Mouse (Mus musculus): ENCODE measurements around the gene Pard3b. TPM values are rescaled to one million over a fixed set of nuclear protein-coding genes. Genes with fewer than 3 reads are reported as not detected.

Gene Pard3b
- polyA plus RNA-seq, 1 experiment = 3.0 TPM

DNA sequence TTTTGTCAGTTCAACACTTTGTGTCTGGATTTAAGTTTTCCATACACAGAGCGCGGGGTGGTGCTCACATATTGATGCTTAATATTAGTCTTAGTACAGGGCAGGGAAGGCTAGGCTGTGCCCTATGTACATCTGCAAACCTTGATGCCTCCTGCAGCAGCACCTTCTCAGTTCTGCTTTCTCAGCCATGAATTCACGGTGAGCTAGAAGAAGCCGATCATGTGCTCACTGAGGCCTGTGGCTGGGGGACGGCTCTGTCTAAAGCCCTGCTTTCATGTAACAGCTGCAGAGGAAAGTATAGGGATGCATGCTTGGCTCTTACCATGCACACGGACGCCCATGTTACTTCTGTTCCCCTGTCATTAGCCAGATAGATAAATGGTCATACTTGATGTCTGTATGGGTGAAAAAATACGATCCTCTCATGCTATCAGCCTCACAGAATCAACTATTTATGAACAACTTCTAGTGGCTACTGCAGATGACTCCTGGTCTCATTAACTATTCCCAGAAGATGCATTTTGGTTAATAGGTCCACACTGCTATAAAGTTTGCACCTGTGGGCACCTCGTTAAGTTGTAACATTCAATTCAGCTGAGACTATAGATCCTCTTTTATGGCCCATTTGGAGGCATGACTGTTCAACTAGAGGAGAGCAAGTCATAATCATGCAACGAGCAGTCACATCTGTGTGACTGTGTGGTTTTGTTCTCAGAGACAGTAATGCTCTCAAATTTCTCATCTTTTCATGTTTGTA, 60.0 kb downstream of the Pard3b start:
- Histone ChIP-seq H3K4me1 (ENCODE audit: control insufficient read depth, insufficient read depth, insufficient read length, low read length) (no peaks in the 10 kb centered on the region), H3K27ac (replicated peaks; ENCODE audit: low read depth, low read length) (no peak overlapping the region), H3K4me3 (ENCODE audit: insufficient read depth, low read depth, low read length) (no peak overlapping the region)

DNA sequence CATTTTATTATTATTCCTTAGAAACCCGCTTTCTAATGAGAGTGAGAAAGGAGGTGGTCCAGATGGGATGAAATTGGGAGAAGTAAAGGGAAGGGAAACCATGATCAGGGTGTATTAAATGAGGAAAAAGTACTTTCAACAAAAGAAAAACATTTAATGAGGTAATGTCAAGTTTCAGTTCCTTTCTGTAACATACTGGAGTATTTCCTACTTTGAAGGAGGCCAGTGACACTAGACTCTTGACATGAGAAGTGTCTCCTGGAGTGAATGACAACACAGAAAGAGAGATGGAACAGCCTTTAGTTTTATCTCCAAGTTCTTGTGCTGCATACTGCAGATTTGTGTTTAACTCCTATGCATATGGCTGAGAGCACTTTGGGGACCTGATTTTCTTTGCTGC, 71.2 kb downstream of the Pard3b start:
- no peaks in the 10 kb centered on the region for H3K4me1 ChIP-seq (ENCODE audit: control insufficient read depth, insufficient read depth, insufficient read length, low read length)
- H3K27ac ChIP-seq (replicated peaks; ENCODE audit: low read depth, low read length) = no peak overlapping the region
- no peak overlapping the region for H3K4me3 ChIP-seq (ENCODE audit: insufficient read depth, low read depth, low read length)

DNA sequence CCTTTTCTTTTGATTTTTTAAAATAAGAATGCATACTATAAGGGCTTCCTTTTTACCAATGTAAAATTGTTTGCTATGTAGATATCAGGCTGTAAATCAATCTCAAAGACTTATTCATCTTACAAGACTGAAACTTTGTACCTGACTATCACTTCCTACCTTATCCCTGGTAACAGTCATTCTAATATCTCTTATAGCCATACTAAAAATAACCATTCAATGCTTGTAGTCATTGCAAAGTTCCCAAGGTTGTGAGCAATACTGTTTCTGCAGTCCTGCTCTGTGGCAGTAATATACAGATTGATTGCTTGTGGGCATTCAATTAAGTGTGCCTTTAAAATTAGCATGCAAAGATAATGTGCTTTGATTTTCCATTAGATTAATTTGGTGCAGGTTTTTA, 72.9 kb downstream of the Pard3b start:
- Histone ChIP-seq H3K4me1 (ENCODE audit: control insufficient read depth, insufficient read depth, insufficient read length, low read length) (no peaks in the 10 kb centered on the region), H3K27ac (replicated peaks; ENCODE audit: low read depth, low read length) (no peak overlapping the region), H3K4me3 (ENCODE audit: insufficient read depth, low read depth, low read length) (no peak overlapping the region)

DNA sequence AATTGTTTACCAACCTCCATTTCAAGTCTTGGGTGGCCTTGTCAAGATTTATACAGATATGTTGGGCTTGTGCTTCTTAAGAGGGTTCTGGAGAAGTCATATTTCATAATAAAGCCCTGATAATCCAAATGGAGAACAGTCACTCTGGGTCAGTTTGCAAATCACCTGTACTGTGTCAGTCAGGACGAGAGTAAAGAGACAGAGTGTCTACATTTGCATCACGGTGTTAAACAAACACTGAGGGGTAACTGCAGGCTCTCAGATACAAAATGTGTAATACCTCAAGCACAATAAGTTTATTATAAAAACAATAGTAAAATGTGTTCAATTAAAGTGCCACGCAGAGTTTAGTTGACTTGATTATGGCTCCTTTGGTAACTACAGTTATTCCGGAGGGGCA, 91.0 kb downstream of the Pard3b start:
- Histone ChIP-seq H3K4me3 (ENCODE audit: insufficient read depth, low read depth, low read length) (no peak overlapping the region), H3K27ac (replicated peaks; ENCODE audit: low read depth, low read length) (no peak overlapping the region), H3K4me1 (ENCODE audit: control insufficient read depth, insufficient read depth, insufficient read length, low read length) (no peaks in the 10 kb centered on the region)

DNA sequence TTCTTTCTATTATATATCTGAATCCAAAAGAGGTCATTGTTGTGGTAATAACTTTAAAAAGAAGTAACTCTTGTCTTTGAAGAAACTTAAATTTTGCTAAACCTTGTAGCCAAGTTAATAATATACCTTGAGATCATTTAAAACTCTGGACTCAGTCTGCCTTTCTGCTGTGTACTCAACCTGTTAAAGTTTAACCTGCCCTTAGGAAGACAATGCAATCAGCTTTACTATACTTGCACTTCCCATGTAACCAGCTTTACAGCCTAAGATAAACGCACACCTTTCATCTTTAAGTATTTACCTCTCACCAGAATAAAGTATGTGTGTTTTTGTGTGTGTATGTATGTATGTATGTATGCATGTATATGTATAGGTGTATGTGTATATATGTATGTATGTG, 97.9 kb downstream of the Pard3b start:
- Histone ChIP-seq H3K4me1 (ENCODE audit: control insufficient read depth, insufficient read depth, insufficient read length, low read length) (no peaks in the 10 kb centered on the region), H3K27ac (replicated peaks; ENCODE audit: low read depth, low read length) (no peak overlapping the region), H3K4me3 (ENCODE audit: insufficient read depth, low read depth, low read length) (no peak overlapping the region)

DNA sequence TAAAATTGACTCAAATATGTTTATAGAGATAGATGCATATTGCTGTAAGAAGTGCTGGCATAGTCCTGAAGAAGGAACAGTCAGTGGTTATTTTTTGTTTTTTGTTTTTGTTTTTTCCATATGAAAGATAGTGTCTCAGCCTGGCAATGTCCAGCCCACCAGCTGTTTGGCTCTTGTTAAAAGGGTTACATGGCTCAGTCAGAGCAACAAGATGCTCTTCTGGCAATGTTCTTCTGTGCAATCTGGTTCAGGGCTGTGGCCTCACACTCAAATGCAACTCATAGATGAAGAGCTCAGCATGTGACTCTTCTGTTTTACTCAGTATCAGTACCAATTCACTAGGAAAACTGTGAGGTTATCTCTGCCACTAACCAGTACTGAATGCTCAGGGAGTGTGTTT, 104.2 kb downstream of the Pard3b start:
- Histone ChIP-seq H3K4me1 (ENCODE audit: control insufficient read depth, insufficient read depth, insufficient read length, low read length) (no peaks in the 10 kb centered on the region), H3K4me3 (ENCODE audit: insufficient read depth, low read depth, low read length) (no peak overlapping the region), H3K27ac (replicated peaks; ENCODE audit: low read depth, low read length) (no peak overlapping the region)

DNA sequence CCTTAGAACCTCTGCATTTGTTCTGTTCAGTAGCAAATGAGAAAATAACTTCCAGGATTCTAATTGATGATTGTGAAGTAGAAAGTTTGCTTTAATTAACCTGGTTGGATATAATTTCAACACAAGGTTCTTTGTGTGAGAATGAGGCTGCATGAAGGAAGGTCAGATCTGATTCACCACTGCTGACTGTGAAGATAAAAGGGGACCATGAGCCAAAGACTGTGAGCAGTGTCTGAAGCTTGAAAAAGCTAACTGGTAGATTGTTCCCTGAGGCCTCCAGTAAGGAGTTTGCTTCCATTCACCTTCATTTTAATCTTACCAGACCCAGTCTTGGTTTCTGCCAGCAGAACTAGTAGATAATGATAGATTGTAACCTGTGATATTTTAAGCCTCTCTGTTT, 108.9 kb downstream of the Pard3b start:
- Histone ChIP-seq H3K27ac (replicated peaks; ENCODE audit: low read depth, low read length) (no peak overlapping the region), H3K4me1 (ENCODE audit: control insufficient read depth, insufficient read depth, insufficient read length, low read length) (no peaks in the 10 kb centered on the region), H3K4me3 (ENCODE audit: insufficient read depth, low read depth, low read length) (no peak overlapping the region)

DNA sequence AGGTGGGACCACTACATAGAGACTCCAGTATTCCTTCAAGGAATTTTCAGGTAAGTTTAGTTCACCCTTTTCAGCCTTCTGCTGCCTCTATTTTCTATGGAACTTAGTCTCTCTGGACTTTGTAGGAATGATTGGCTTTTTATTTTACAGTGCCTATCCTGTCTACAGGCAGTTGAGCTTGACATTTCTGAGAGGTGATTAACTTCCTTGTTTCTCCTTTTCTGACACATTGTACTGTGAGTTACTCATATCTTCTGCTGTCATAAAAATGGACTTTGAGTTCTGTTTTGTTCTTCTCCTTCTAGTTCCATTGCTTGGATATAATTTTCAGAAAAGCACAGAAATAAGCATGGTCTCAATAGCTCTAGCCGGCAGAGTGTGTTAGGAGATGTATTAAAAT, 112.4 kb downstream of the Pard3b start:
- Histone ChIP-seq H3K27ac (replicated peaks; ENCODE audit: low read depth, low read length) (no peak overlapping the region), H3K4me1 (ENCODE audit: control insufficient read depth, insufficient read depth, insufficient read length, low read length) (no peaks in the 10 kb centered on the region), H3K4me3 (ENCODE audit: insufficient read depth, low read depth, low read length) (no peak overlapping the region)

DNA sequence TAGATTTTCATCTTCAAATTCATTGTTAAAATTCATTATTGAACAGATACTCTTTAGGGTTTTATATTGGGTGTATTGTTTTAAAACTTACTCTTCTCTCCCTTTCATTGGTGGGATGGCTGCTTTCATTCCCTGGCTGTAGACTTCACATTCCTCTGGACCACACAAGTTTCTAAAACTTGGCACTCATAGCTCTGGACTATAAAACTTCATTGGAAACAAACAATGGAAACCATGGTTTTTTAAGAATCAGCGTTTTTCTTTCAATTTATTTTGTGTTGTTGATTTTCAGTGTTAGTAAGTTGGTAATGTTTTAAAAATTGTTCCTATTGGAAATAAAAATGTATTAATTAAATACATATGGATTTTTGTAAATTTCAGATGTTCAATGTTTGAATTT, 118.1 kb downstream of the Pard3b start:
- Histone ChIP-seq H3K4me3 (ENCODE audit: insufficient read depth, low read depth, low read length) (no peak overlapping the region), H3K4me1 (ENCODE audit: control insufficient read depth, insufficient read depth, insufficient read length, low read length) (no peaks in the 10 kb centered on the region), H3K27ac (replicated peaks; ENCODE audit: low read depth, low read length) (no peak overlapping the region)

DNA sequence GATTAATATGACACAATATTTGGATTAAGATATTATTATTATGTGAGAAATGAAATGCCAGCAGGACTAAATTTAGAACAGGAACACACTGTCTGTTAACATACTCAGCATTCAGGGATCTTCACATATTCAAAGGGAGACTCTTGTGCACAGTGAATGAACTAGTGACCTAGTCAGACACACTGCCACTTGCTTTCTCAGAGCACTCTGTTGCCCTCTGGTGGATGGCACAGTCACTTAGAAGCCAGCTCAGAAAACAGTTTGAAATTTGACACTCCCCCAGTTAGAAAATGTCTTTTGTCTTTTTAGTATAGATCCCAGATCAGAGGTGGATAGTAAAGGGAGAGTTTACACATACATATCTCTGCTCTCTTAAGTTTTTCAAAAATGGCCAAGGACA, 132.6 kb downstream of the Pard3b start:
- Histone ChIP-seq H3K4me1 (ENCODE audit: control insufficient read depth, insufficient read depth, insufficient read length, low read length) (no peaks in the 10 kb centered on the region), H3K27ac (replicated peaks; ENCODE audit: low read depth, low read length) (no peak overlapping the region), H3K4me3 (ENCODE audit: insufficient read depth, low read depth, low read length) (no peak overlapping the region)

DNA sequence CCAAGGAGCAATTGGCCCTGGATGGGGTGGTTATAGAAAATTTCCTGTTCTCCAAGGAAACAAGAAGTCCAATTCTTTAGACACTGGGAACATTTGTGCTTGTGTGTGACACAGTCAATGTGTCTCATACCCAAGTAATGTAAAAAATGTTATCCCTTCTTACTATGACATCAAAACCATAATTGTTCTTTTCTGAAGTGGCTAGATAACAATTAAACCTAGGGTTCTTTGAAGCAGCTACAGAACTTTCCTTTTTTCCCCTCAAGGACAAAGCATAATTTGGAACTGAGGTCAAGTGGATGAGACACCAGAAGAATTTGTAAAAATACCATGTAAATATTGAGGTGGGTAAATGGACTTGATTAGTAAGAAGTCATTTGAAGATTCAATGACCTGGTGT, 140.1 kb downstream of the Pard3b start:
- Histone ChIP-seq H3K4me3 (ENCODE audit: insufficient read depth, low read depth, low read length) (no peak overlapping the region), H3K4me1 (ENCODE audit: control insufficient read depth, insufficient read depth, insufficient read length, low read length) (no peaks in the 10 kb centered on the region), H3K27ac (replicated peaks; ENCODE audit: low read depth, low read length) (no peak overlapping the region)

DNA sequence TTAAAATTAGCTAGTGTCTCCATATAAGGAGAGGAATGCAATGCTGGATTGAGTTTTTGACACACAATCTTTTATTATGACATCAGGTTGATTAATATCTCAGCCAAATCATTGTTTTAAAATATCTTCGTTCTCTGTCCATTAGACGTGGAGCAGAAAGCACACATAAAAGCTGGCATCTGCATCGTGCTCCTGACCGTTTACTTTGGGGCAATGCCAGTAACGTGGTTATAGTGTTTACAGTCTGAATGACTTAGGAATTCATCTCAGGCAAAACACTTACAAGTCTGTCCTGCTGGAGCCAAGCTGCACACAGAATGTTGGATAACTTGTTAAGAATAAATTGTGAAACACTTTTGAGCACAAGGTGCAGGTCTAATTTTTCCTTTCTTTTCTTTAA, 141.3 kb downstream of the Pard3b start:
- Histone ChIP-seq H3K27ac (replicated peaks; ENCODE audit: low read depth, low read length) (no peak overlapping the region), H3K4me3 (ENCODE audit: insufficient read depth, low read depth, low read length) (no peak overlapping the region), H3K4me1 (ENCODE audit: control insufficient read depth, insufficient read depth, insufficient read length, low read length) (no peaks in the 10 kb centered on the region)

DNA sequence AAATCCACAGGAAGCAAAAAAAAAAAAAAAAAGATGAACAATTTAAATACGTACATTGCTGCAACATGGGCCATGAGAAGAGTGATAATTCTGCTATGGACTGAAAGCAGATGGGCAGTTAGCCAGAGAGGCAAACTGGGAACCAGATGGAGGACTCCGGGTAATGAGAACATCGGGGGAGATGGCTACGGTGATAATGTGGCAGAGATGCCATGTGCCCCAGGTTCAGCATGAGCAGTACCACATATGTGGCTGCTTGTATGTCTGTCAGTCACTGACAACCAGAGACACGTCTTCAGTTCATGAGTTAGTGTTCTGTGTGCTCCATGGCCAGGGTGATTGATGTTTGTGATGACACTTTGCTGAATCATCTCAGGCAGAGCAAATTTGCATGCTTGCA, 157.7 kb downstream of the Pard3b start:
- Histone ChIP-seq H3K27ac (replicated peaks; ENCODE audit: low read depth, low read length) (no peak overlapping the region), H3K4me1 (ENCODE audit: control insufficient read depth, insufficient read depth, insufficient read length, low read length) (no peaks in the 10 kb centered on the region), H3K4me3 (ENCODE audit: insufficient read depth, low read depth, low read length) (no peak overlapping the region)

DNA sequence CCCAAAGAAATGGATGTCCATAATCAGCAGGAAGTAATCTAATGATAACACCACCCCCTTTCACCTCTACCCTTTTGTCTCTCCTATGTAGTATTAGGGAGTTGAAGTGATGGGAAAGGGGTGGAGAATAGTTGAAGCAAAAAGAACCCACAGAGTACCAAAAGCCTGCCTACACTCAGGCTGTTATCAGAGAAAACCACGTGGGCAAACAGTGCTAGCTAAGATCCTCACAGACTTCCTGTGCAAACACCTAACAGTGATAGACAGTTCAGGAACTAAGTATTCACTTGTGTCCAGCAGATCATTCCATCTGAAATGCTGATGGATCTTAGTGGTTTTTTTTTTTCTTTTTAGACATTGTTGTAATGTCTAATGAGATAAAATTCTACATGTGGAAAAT, 181.6 kb downstream of the Pard3b start:
- Histone ChIP-seq H3K4me1 (ENCODE audit: control insufficient read depth, insufficient read depth, insufficient read length, low read length) (no peaks in the 10 kb centered on the region), H3K27ac (replicated peaks; ENCODE audit: low read depth, low read length) (no peak overlapping the region), H3K4me3 (ENCODE audit: insufficient read depth, low read depth, low read length) (no peak overlapping the region)

DNA sequence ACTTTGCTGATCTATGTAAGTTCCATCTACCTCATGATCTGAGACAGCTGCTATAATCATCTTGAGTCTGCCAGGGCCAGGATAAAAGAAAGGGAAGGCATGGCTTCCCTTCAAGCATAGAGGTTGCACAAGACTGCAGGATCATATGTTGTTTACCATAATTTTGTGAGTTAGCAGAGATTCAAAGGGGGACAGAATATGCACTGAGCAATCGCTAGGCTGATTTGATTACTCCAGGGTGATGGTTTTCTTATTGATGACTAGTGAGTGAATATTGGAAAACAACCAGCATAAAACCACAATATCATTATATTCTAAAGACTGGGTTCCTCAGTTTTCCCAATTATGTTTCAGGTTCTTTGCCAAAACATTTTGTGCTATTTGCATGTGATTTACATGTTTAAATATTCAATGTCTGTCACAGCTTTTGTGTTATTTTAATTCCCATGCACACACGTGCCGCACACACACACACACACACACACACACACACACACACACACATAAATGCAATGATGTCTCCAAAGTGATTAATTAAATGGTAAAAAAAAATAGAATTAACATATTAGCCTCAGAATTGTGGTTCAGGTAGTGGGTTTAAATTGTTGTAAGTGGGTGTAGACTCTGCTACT, 187.1 kb downstream of the Pard3b start:
- no peak overlapping the region for H3K4me3 ChIP-seq (ENCODE audit: insufficient read depth, low read depth, low read length)
- H3K27ac ChIP-seq (replicated peaks; ENCODE audit: low read depth, low read length) = no peak overlapping the region
- H3K4me1 ChIP-seq (ENCODE audit: control insufficient read depth, insufficient read depth, insufficient read length, low read length) = no peaks in the 10 kb centered on the region

DNA sequence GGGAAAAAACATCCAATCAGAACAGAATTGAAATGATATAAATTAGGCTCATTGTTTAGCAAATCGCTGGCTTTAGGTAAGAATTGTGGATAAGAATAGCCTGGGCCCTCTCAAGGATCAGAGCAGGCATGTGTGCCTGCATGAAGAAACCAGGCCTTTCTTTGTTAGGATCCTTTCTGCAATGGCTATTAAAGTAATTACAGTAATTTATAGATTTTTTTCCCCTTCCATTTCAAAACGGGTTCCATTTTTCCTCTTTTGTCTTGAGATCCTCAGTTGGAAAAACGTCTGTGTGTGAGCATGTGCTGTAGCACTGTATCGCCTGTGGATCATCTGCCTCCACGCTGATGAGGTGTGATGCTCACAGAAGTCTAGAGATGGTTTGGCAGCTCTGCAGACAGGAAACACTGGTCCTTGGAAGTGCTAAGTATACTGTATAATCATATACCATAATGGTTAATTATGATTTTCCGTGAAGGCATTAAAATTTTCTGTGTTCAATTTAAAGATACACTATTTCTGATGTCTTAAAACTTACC, 198.5 kb downstream of the Pard3b start:
- H3K4me3 ChIP-seq (ENCODE audit: insufficient read depth, low read depth, low read length) = no peak overlapping the region
- H3K27ac ChIP-seq (replicated peaks; ENCODE audit: low read depth, low read length) = no peak overlapping the region
- H3K4me1 ChIP-seq (ENCODE audit: control insufficient read depth, insufficient read depth, insufficient read length, low read length) = no peaks in the 10 kb centered on the region

Data from brown adipose tissue, adult 24 weeks (tissue).